Mouse (Mus musculus): ENCODE results near the gene Cep78.

Cep78 gene

DNA sequence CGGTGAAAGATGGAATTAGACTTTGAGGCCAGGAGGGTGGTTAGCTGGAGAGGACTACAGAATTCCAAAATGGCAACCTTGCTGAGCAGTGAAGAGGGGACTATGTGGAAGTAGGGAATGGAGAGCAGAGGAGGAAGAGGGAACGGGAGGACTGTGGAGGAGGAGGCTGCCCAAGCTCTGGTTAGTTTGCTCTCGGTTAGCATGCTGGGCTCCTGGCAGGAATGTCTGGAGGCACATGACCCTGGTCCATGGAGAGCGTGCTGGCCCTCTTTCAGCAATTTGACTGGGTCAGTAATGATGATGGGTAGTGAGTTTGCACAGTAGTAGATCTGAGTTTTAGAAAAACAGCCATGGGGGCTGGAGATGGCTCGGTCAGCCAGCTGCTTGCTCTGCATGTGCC, 76.8 kb downstream of the Cep78 start:
- no peak for DNase-seq (ENCODE audit: low read depth)
